Mouse (Mus musculus) thymus, adult 2 months (tissue): ENCODE results near the gene Mmp14.

ENCODE experiments used
- CTCF ChIP-seq: fragments of 200-500 bp; IDR thresholded peaks from 2 replicates; pipeline ENCODE4 v1.5.1; 2012; ENCODE audit warnings: mild to moderate bottlenecking, control low read depth, low read length, moderate library complexity, borderline replicate concordance; ENCODE audit not compliant: control insufficient read depth, poor library complexity, insufficient read depth; ENCODE audit errors: extremely low read depth
- POLR2A ChIP-seq: fragments of 200-500 bp; IDR thresholded peaks from 2 replicates; pipeline ENCODE4 v1.6.1; 2012; ENCODE audit warnings: mild to moderate bottlenecking, low read length, control low read depth, moderate library complexity; ENCODE audit not compliant: control insufficient read depth, poor library complexity, insufficient read depth; ENCODE audit errors: extremely low read depth

DNA sequence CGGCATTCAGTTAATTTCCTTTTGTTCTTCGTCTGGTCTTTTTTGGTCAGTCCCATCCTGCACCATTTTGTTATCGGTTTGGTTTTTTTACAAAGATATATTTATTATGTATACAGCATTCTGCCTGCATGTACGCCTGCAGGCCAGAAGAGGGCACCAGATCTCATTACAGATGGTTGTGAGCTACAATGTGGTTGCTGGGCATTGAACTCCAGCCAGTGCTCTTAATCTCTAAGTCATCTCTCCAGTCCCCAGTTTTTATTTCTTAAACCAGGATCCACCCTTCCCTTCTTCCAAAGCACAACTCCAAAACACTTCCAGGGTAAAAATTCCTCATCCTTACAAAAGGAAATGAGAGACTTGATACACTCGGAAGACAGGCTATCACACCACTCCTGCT, 8.0 kb upstream of the Mmp14 start:
- TF ChIP-seq CTCF (no peak), POLR2A (no peak)
